Mouse (Mus musculus): Measurements from ENCODE around the gene Pde2a.

DNA sequence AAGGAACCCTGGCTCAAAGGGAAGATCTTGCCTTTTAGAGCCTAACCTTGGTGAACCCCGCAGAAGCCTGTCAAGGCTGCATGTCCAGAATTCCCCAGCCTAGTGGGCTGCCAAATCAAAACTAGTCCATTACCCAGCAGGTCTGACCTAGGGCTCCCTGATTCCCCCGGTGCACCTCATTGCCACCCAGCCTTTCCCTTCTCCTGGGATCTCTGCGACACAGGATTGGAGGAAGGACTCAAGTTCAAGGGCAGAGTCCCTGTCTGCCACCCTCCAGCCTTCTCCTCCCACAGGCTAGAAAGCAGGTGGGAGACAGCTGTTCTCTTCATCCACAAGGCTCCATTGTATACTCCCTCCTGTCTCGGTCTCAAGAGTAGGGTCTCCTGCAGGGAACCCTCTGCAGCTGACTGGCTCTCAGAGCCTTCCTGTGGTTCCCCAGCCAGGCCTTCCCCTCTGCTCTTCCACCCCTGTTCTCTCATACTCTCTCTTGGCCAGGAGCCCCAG lies 36.8 kb downstream of the Pde2a start:
- TF ChIP-seq POLR2A (IDR thresholded peaks at IDR 0.05; ENCODE audit: insufficient read length, low read depth): no peak
- TF ChIP-seq POLR2AphosphoS2 (IDR thresholded peaks at IDR 0.05; ENCODE audit: insufficient read length, low read depth): no peak
- no peak for TF ChIP-seq MAX (IDR thresholded peaks at IDR 0.05; ENCODE audit: low read depth)
- TF ChIP-seq TCF12 (IDR thresholded peaks at IDR 0.05; ENCODE audit: insufficient read depth, poor library complexity, severe bottlenecking): peak; percentile 72
- no peak for TF ChIP-seq SRF (IDR thresholded peaks at IDR 0.05; ENCODE audit: control insufficient read depth, insufficient read length, low read depth)
- TF ChIP-seq MYOG (IDR thresholded peaks at IDR 0.05; ENCODE audit: control insufficient read depth in 1 of 3, insufficient read depth in 1 of 3, insufficient read length in 2 of 3, low read depth in 2 of 3): peak in 2 of 3 experiments; percentile 42 to 87
- no peak for TF ChIP-seq REST (IDR thresholded peaks at IDR 0.05; ENCODE audit: insufficient read depth, insufficient read length)
- TF ChIP-seq E2F4 (IDR thresholded peaks at IDR 0.05; ENCODE audit: insufficient read depth): no peak
- TF ChIP-seq USF1 (IDR thresholded peaks at IDR 0.05; ENCODE audit: low read depth): no peak

All from myocyte (in vitro differentiated cells).